Mouse (Mus musculus): ENCODE data around the gene 1810049J17Rik.

- no peak for TF ChIP-seq CTCF (conservative IDR thresholded peaks at IDR 0.05; ENCODE audit: insufficient read depth, insufficient read length, low read depth, low read length)
- TF ChIP-seq POLR2A (IDR thresholded peaks at IDR 0.05; ENCODE audit: low read depth, low read length), result no peak
Observed at GRCm38 (mm10) chr15:12367306-12368080, 45.8 kb upstream of the 1810049J17Rik start.
